Mouse (Mus musculus): Measurements from ENCODE around the gene Gm42688.

GRCm38 (mm10) chr6:83054074-83054851 is 47.2 kb upstream of the Gm42688 start, which contains the start of gene Aup1:
- TF ChIP-seq CTCF (IDR thresholded peaks at IDR 0.05; ENCODE audit: low read depth, low read length) (no peak), POLR2A (IDR thresholded peaks at IDR 0.05; ENCODE audit: extremely low read depth, insufficient read depth, low read length) (peak; percentile 76)

All from liver, adult 2 months (tissue).